Mouse (Mus musculus) heart, embryonic 13.5 days (tissue): ENCODE measurements around the gene Slfn5. TPM values are rescaled to one million over a fixed set of nuclear protein-coding genes. Genes with fewer than 3 reads are reported as not detected.
"Not testable (repeated sequence)": the region's sequence is repeated elsewhere in the genome, so short reads cannot be mapped to it uniquely, and the experiment has no call there.

Experiments
- ATAC-seq: fragments of 200-750 bp; cut with Nextera tagmentation; 2 replicates; pipeline ENCODE4 v1.8.0; 2017; ENCODE audit warnings: moderate TSS enrichment; ENCODE audit not compliant: insufficient number of reproducible peaks, low FRiP score, low TSS enrichment; ENCODE audit errors: extremely low read depth
- H3K27ac ChIP-seq: fragments of 300-500 bp; sonication (generic); replicated peaks from 2 replicates; pipeline ENCODE4 v1.5.1; 2015; ENCODE audit warnings: moderate library complexity, mild to moderate bottlenecking, inconsistent platforms
- H3K27me3 ChIP-seq: fragments of 300-500 bp; sonication (generic); replicated peaks from 2 replicates; pipeline ENCODE4 v1.6.1; 2015; ENCODE audit warnings: mild to moderate bottlenecking, inconsistent platforms
- H3K36me3 ChIP-seq: fragments of 300-500 bp; sonication (generic); 2 replicates; pipeline ENCODE4 v1.6.1; 2015; ENCODE audit warnings: mild to moderate bottlenecking, inconsistent platforms
- H3K4me1 ChIP-seq: fragments of 300-500 bp; sonication (generic); 2 replicates; pipeline ENCODE4 v1.6.1; 2015; ENCODE audit warnings: inconsistent platforms
- H3K4me2 ChIP-seq: fragments of 300-500 bp; sonication (generic); 2 replicates; pipeline ENCODE4 v1.6.1; 2015; ENCODE audit warnings: inconsistent platforms, mild to moderate bottlenecking, moderate library complexity
- H3K4me3 ChIP-seq: fragments of 300-500 bp; sonication (generic); 2 replicates; pipeline ENCODE4 v1.5.1; 2015; ENCODE audit warnings: moderate library complexity, mild to moderate bottlenecking, inconsistent platforms
- H3K9ac ChIP-seq: fragments of 300-500 bp; sonication (generic); 2 replicates; pipeline ENCODE4 v1.6.1; 2015; ENCODE audit warnings: inconsistent platforms, mild to moderate bottlenecking, moderate library complexity
- H3K9me3 ChIP-seq: fragments of 300-500 bp; sonication (generic); 2 replicates; pipeline ENCODE4 v1.6.1; 2016; ENCODE audit warnings: inconsistent platforms
- WGBS: fragments of 180-500 bp; shearing (Covaris S2); methylation state at CpG from one replicate; pipeline ENCODE4 v1.1.7; 2015; ENCODE audit warnings: mixed read lengths; 5-methylcytosine and 5-hydroxymethylcytosine counted together
- microRNA-seq: library from miRNA; unstranded; fragments of <30 nt; microRNA quantifications from one replicate; pipeline ENCODE4, GENCODE M21; 2016
- polyA plus RNA-seq: library from polyadenylated mRNA; unstranded; fragments of >200 nt; fragmentation: Nextera tagmentation; extraction: Ambion mirVana; gene quantifications from 2 replicates; pipeline ENCODE4 v1.2.1, GENCODE M21; 2015

The Slfn5 gene
- polyA plus RNA-seq, 1 experiment from 2014 or later = 3.5 TPM

- 0 out of 2 replicates have a peak overlapping the region, but pooled peaks have one; percentile 12 for H3K27ac ChIP-seq
- no peaks in the 10 kb centered on the region for H3K27me3 ChIP-seq
- H3K4me1 ChIP-seq = peaks cover 22% of the 10 kb centered on the region
- no peak overlapping the region; the same call in 1 of the 2 replicates for H3K9ac ChIP-seq
- H3K4me2 ChIP-seq = no peak overlapping the region
- no peak for ATAC-seq
- H3K9me3 ChIP-seq = no peaks in the 10 kb centered on the region
- no peak overlapping the region for H3K4me3 ChIP-seq
- 29% methylated on average over 5 of the region's 5 CpGs for WGBS
- H3K36me3 ChIP-seq = 0 out of 2 replicates have a peak, but pooled peaks cover 7% of the 10 kb centered on the region
Observed at GRCm38 (mm10) chr11:82973916-82974315, 22.8 kb downstream of the Slfn5 start.

GRCm38 (mm10) chr11:82982409-82982808, 31.3 kb downstream of the Slfn5 start:
- not testable (repeated sequence) for H3K4me1 ChIP-seq, H3K4me2 ChIP-seq, H3K27me3 ChIP-seq, ATAC-seq, H3K4me3 ChIP-seq, H3K27ac ChIP-seq, H3K9ac ChIP-seq, H3K9me3 ChIP-seq
- WGBS = 80% methylated on average over 2 of the region's 2 CpGs
- peaks cover 80% of the 10 kb centered on the region for H3K36me3 ChIP-seq

DNA sequence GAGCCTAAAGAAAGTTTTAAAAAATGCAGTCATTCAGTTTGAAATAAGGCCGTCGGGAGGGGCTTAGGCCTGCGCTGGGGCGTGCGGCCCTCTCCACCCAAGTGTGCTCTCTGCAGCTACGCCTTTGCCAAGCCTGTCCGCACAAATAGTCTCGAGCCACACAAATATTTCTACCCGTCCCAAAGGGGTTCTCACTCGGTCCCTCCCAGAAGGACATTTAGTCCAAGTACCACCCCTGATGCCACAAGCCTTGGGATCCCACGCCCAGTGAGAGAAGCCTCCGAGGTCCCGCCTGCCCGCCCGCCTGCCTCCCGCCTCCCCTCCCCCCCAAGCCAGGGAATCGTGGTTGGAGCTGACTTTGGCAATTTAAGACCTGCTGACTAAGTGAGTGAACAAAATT, 32.0 kb downstream of the Slfn5 start:
- Histone ChIP-seq H3K4me2 (no peak overlapping the region), H3K9me3 (no peaks in the 10 kb centered on the region), H3K27ac (no peak overlapping the region), H3K4me1 (0 out of 2 replicates have a peak, but pooled peaks cover 6% of the 10 kb centered on the region), H3K4me3 (no peak overlapping the region), H3K36me3 (peaks cover 84% of the 10 kb centered on the region), H3K27me3 (no peaks in the 10 kb centered on the region), H3K9ac (no peak overlapping the region)
- ATAC-seq = no peak
- WGBS = 76% methylated on average over 17 of the region's 17 CpGs

DNA sequence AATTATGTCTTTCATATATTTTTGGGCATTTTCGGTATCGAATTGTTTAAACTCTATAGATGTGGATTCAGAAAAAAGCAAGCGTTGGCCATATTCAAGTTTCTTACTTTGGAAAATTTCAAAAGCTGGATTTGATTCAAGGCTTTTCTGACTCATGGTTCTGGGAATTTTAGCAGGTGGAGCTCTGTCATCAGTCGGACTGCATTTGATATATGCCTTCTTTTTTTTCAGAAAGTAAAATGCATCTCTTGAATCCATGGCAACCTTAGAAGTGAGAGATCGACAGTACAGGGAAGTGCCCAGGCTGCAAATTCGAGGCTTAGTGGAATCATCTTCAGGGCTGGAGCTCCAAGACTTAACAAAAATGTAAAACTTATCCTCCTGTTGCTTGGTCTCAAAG, 36.5 kb downstream of the Slfn5 start:
- Histone ChIP-seq H3K4me3 (no peak overlapping the region), H3K36me3 (peaks cover 47% of the 10 kb centered on the region), H3K4me2 (no peak overlapping the region), H3K9me3 (no peaks in the 10 kb centered on the region), H3K27ac (no peak overlapping the region), H3K9ac (no peak overlapping the region), H3K4me1 (peaks cover 29% of the 10 kb centered on the region), H3K27me3 (no peaks in the 10 kb centered on the region)
- WGBS = 75% methylated on average over 6 of the region's 6 CpGs
- ATAC-seq = no peak

DNA sequence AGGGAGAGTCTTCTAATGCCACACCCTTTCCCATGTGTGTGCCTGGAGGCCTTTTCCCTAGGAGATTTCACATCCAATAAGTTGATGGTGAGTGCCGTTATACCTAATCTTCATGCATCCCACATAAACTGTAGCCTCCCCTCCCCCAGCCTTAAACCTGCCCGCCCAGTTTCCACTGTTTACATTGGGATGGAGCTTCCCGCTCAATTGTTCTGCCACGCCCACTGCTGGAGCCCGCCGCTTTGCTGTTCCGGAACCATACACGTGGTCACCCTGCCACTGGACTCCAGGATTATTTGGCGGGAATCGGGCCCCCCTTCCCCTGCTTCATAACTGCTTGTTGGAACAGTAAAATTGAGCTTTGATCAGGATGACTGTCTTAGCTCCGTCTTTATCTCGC, 38.2 kb downstream of the Slfn5 start:
- Histone ChIP-seq H3K27ac (no peak overlapping the region), H3K27me3 (no peaks in the 10 kb centered on the region), H3K4me3 (peak overlapping the region; percentile 67), H3K9me3 (no peaks in the 10 kb centered on the region), H3K9ac (peak overlapping the region; percentile 87; the same call in 1 of the 2 replicates), H3K4me2 (peak overlapping the region; percentile 88), H3K36me3 (peaks cover 37% of the 10 kb centered on the region), H3K4me1 (peaks cover 29% of the 10 kb centered on the region)
- WGBS = 29% methylated on average over 12 of the region's 12 CpGs
- no peak for ATAC-seq

DNA sequence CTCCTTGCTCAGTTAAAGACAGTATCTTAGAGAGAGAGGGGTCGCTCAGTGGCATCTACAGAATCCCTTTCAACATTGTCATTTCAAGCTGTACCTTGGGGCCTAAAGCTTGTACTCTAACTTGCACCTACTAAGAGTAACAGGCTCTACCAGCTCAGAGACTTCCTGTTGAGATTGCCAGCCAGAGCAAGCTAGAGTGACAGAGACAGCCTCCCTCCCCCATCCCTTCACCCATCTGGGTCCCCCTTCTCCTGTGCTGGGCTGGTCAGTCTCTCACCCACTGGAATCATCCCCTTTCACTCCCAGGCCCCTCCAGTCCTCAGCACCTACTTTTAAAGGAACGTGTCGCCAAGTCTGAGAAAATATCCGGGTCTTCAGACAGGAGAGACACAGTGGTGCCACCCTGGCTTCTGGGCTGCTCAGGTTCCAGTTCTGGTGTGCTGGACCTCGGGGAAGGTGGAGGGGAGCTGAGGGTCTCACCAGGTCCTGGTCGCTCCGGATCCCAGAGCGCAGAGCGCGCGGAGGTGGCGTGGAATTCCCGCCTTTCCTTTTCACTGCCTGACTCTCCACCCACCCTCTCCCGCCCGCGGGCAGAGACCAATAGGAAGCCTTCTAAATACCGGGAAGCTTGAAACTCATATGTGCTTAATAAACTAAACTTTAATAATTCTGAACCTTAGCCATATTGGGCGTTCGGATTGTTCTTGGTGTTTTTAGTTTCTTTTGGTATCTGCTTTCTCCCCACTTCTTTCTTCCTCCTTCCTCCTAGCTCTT, 39.6 kb downstream of the Slfn5 start:
- Histone ChIP-seq H3K4me1 (peaks cover 29% of the 10 kb centered on the region), H3K36me3 (peaks cover 22% of the 10 kb centered on the region), H3K4me2 (peak overlapping the region; percentile 88), H3K27ac (peak overlapping the region; percentile 89), H3K4me3 (peak overlapping the region; percentile 67), H3K9ac (peak overlapping the region; percentile 87)
- peak; percentile 61; the same call in 1 of the 2 replicates for ATAC-seq
- H3K27me3 ChIP-seq, H3K9me3 ChIP-seq: not testable (repeated sequence)
- WGBS = 4% methylated on average over 19 of the region's 19 CpGs

DNA sequence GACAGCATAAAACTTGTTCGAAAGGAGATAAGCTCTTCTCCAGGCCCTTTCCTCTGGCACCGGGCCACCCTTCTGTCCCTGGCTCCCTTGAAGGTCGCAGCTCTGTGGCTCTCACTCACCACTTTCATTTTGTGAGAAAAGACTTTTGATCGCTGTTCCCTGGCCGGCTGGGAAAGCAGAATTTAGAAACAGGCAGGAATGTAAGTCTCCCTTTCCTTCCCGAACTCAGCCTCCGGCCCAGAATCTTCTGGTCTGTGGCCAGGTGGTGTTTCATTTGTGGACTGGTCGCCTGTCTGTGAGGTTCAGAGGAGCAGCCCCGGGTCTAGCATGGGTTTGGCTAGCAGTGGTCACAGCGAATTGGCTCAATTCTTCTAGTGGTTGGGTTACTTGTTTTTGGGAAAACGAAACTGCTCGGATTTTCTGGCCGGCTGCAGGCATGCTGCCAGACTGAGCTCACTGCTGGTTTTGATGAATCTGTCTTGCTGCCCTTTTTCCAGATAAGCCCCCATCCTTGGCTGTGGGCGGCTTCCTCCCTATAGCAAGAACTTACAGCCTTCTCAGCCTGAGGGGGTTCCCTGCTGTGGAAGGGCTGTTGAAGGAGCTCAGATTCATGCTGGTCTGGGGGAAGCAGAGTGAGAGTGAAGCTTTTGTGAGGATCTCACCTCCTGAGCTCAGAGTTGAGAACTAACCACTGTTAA, 40.5 kb downstream of the Slfn5 start, which contains the start of gene Slfn9:
Gene Slfn9, minus strand, starts transcription at position 362 of the 698 bp plus-strand sequence.
- no peak for ATAC-seq
- Histone ChIP-seq H3K27ac (peak within 1 kb of the TSS; percentile 89), H3K9ac (peak within 1 kb of the TSS; percentile 87), H3K36me3 (peaks cover 15% of the 10 kb centered on the region), H3K9me3 (no peaks in the 10 kb centered on the region), H3K4me3 (peak within 1 kb of the TSS; percentile 67), H3K4me2 (peak within 1 kb of the TSS; percentile 88), H3K4me1 (peaks cover 25% of the 10 kb centered on the region), H3K27me3 (no peaks in the 10 kb centered on the region)
- WGBS = 3% methylated on average over 14 of the region's 14 CpGs

GRCm38 (mm10) chr11:83013356-83013755, 62.2 kb downstream of the Slfn5 start:
- H3K27me3 ChIP-seq = no peaks in the 10 kb centered on the region; the same call in 1 of the 2 replicates
- no peaks in the 10 kb centered on the region for H3K4me1 ChIP-seq
- ATAC-seq = no peak
- H3K9ac ChIP-seq = no peak overlapping the region
- H3K4me2 ChIP-seq = no peak overlapping the region
- no peaks in the 10 kb centered on the region for H3K9me3 ChIP-seq
- no peaks in the 10 kb centered on the region for H3K36me3 ChIP-seq
- H3K27ac ChIP-seq = no peak overlapping the region
- no peak overlapping the region for H3K4me3 ChIP-seq
- 68% methylated on average over 1 of the region's 1 CpGs for WGBS

Small RNA genes lying within 50 kb of the gene (microRNA-seq; reads per million reads assigned to microRNA genes)
- not detected for gene Mir7679

Other genes starting within 250 kb of the Slfn5 start
- 0.15 and 0.28 TPM in 2 replicates for gene Cct6b, start 187.0 kb upstream of the Slfn5 start, polyA plus RNA-seq
- gene Zfp830, start 187.0 kb upstream of the Slfn5 start, polyA plus RNA-seq = 25.6 and 29.3 TPM in 2 replicates
- gene Lig3, start 170.2 kb upstream of the Slfn5 start, polyA plus RNA-seq = 18.6 and 21.1 TPM in 2 replicates
- gene Rffl, start 80.1 kb upstream of the Slfn5 start, polyA plus RNA-seq = 4.7 and 5.3 TPM in 2 replicates
- gene Rad51d, start 60.7 kb upstream of the Slfn5 start, polyA plus RNA-seq = 12.2 and 12.4 TPM in 2 replicates
- 0.07 and 0.22 TPM in 2 replicates for gene Fndc8, start 59.2 kb upstream of the Slfn5 start, polyA plus RNA-seq
- gene Nle1, start 42.9 kb upstream of the Slfn5 start, polyA plus RNA-seq = 20.9 and 21.2 TPM in 2 replicates
- 157 and 170 TPM in 2 replicates for gene Unc45b, start 40.8 kb upstream of the Slfn5 start, polyA plus RNA-seq
- 12.9 and 14.5 TPM in 2 replicates for gene Slfn9, start 40.5 kb downstream of the Slfn5 start, polyA plus RNA-seq
- 0.31 and 0.32 TPM in 2 replicates for gene Slfn8, start 69.5 kb downstream of the Slfn5 start, polyA plus RNA-seq
- 3.6 and 4.0 TPM in 2 replicates for gene Slfn2, start 113.8 kb downstream of the Slfn5 start, polyA plus RNA-seq
- 0.10 and 0.17 TPM in 2 replicates for gene Slfn1, start 165.5 kb downstream of the Slfn5 start, polyA plus RNA-seq
- gene Slfn4, start 223.8 kb downstream of the Slfn5 start, polyA plus RNA-seq = not detected in 2 replicates
- 0.98 TPM in 2 replicates for gene Slfn3, start 240.0 kb downstream of the Slfn5 start, polyA plus RNA-seq